Mouse (Mus musculus) testis, postnatal 14 days (tissue): ENCODE data around the gene Dusp19.

Source experiments
- DNase-seq: peaks from one replicate; pipeline ENCODE4 v3.0.0; 2021; ENCODE audit warnings: low spot score

The Dusp19 gene

DNA sequence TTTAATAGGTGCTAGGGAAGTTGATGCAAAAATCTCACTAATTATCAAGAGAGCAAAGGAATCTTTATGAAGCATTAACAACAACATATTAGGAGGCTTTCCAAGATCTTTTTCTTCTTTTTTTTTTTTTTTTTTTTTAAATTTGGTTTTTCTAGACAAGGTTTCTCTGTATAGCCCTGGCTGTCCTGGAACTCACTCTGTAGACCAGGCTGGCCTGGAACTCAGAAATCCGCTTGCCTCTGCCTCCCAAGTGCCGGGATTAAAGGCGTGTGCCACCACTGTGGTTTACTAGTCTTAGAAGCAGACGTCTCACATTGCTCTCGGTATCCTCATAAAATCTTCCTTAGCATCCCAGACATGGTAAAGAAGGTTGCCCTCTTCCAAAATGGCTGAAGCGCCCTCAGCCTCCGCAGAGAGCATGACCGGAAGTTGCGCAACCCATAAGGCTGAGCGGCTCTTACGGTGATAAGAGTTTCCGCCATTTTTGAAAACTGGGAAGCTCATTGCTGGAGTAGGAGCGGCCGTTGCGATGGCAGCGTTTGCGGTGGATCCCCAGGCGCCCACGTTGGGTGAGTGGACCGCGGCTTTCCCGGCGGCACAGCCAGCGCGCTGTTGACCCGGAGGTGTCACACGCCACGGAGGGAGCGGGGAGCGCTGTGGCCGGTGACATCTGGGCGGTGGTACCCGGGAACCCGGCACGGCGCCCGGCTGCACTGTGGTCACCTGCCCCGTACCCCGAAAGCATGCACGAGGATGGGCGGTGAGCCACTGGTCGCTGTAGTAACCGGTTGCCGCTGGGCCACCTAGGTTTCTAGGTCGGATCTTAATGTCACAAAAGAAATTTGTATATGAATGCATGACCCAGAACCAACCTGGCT, 21.8 kb downstream of the Dusp19 start:
- DNase-seq, result peak; percentile 88

DNA sequence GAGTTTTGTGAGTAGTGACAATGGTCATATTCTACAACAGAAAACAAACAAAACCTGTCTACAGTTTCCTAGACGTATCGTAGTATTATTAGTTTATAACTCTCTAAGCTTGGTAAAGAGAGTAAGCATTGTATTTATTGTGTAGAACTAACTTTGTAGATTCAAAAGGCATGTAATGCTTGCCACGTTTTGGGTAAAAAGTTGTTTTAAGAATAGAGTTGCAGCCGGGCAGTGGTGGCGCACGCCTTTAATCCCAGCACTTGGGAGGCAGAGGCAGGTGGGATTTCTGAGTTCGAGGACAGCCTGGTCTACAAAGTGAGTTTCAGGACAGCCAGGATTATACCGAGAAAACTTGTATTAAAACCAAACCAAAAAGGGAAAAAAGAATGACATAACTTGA, 22.6 kb downstream of the Dusp19 start:
- no peak for DNase-seq

DNA sequence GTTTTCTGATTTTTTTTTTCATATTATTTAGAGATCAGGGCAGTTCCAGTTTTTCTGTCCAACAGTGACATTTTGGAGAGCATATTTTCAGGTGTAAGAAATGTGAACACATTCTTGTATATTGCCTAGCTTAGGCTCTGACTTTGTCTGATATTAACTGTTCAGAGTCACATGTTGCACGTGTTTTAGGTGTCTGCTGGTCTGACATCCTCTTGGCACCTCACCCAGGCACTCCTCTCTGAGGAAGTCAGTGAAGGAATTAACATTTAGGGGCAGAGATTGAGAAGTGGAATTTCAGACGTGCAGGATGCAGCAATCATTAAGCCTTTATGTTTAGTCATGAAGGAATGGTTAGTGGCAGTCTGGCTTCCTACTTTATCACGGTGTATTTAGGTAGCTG, 23.0 kb downstream of the Dusp19 start:
- DNase-seq, result no peak

DNA sequence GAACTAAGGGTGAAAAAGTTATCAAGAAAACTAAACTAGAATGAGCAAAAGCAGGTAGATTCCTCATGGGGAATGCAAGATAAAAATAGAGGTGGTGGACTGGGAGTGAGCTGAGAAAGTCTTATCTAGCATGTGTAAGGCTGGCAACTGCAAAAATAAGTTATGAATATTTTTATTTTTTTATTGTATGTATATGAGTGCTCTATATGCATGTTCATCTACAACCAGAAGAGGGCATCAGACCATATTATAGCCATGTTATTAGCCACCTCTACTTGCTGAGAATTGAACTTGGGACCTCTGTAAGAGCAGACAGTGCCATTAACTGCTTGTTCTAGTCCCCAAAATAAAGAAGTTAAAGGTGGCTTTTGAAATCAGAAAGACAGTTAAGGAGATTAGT, 44.6 kb downstream of the Dusp19 start:
- DNase-seq, result no peak

DNA sequence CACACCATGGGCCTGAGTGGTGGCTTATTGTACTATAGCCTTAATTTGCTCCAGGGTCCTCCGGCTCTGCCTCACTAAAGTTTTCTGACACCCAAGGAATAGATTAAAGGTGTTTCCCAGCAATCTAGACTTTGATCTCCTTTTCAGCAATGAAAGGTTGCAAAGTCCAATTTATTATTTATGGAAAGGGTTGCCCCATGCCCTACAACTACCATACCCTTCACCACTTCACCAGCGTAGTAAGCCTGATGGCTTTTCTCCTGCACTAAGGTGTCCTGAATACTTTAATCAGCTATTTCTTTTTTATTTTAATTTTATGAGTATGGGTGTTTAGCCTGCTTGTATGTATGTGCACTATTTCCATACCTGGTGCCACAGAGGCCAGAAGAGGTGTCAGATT, 45.8 kb downstream of the Dusp19 start:
- no peak for DNase-seq

DNA sequence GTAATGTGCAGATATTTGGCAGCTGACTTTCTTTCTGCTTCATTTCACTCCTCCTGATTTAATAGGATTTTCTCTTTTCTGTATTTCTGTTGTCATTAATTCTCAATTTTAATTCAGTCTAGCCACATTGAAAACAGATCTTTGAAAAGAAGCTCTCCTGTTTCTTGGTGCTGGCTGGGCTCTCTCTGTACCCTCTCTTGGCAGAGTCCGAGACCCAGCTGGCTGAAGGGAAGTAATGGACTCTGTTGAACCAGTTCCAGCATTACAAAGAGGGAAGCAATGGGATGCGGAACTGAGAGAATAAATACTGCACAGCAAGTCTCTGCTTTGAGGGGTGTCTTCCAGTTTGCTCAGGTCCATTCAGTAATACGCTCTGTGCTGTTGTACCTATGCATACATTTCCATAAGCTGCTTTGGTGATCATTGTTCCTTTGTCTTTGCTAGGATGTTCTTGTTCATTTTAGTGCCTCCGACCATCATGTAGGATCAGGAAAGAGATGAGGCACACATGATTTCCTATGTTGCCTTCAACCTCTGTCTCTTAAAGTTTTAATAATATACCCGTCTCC, 50.6 kb downstream of the Dusp19 start:
- DNase-seq, result no peak

DNA sequence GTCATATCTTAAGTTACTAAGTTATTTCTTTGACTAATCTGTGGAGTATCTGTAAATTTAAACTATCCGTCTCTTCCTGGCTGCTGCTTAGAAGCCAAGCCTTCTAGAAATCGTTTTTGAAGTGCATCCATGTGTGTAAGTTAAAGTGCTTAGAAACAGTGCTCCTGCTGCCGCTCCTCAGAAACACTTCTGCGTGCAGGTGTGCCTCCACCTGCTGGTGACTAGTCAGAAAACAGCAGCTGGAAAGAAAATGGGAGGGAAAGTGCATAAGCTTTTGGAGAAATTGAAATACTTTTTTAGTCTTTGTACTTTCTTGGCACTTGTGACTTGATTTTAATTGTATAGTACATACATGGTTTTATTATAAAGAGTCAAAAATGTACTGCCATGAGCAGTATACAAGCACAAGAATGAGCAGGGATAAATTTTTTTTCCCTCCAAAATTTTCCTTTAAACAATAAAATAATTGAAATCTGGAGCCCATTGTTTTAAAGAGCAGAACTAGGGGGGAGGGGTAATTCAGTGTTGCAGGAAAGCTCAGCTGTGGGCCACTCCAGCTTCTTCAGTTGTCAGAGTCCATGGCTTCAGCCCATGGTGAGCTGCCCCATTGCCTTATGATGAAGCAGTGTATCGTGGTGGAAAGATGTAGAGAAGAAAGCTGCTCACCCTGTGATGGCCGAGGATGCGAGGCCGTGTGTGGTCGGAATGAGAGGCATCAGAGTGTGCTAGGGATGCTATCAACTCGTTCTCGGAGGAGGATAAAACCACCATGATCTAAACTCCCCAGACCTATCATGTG, 53.2 kb downstream of the Dusp19 start:
- DNase-seq, result no peak

DNA sequence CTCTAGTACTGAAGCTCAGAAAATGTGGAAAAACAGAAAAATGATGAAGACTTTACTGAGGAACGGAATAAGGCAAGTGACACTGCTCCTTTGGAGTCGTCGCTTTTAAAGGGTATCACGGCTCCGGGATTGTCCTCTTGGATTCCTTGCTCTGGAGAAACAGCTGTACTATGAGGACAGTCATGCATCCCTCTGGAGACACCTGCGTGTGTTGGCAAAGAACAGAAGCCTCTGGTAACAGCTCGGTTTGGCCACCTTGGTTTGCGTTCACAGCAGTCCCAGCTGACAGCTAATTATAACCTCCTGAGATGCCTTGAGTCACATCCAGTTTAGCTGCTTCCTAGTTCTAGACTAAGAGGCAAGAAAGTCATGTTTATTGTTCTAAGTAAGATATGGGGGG, 62.0 kb downstream of the Dusp19 start:
- DNase-seq, result no peak
